Mouse (Mus musculus): ENCODE data around the gene Eif4b. TPM values are rescaled to one million over a fixed set of nuclear protein-coding genes. Genes with fewer than 3 reads are reported as not detected.

Gene Eif4b
- polyA plus RNA-seq, 1 experiment from 2014 or later = 65.7 TPM

DNA sequence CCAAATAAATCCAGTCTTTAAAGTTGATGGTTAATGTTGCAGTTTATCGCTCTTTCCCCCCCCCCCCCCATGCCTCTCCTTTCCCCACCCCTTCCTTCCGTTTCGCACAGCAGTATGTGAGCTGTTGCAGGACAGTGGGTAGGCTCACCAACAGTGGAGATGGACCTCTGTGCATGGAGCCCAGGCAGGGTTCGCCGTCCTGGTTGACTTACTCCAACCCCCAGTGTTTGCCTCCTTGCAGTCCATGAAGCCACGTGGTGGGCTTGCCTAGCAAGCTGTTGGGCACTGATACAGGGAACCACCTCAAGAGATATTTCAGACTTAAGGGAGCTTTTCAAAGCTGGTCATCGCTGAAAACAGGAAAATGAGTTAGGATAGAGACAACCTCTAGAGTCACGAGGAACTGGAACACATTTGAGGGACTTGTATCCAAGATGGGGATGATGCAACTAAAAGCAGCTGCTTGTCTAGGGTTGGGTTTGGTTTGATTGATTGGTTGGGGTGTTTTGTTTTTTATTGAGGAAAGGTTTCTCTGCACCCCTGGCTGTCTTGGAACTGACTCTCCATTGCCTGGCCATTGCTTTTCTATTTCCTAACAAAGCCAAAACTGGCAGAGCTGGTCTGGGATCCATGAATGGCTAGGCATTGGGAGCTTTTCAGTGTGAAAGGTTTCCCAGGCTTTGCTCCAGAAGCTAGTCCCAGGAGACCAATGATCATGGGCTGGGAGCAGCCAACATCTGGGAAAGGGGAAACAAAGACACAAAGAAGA lies 23.8 kb downstream of the Eif4b start:
- peaks cover 63% of the 10 kb centered on the region for H3K36me3 ChIP-seq
- H3K27me3 ChIP-seq (replicated peaks) = no peaks in the 10 kb centered on the region
- no peak for ATAC-seq (ENCODE audit: extremely low read depth, insufficient number of reproducible peaks, low FRiP score, low TSS enrichment)
- no peak overlapping the region for H3K4me3 ChIP-seq
- H3K27ac ChIP-seq (replicated peaks) = no peak overlapping the region
- peaks cover 49% of the 10 kb centered on the region for H3K4me1 ChIP-seq
- H3K4me2 ChIP-seq = no peak overlapping the region
- WGBS = 71% methylated on average over 8 of the region's 8 CpGs
- no peaks in the 10 kb centered on the region for H3K9me3 ChIP-seq
- 0 out of 2 replicates have a peak overlapping the region, but pooled peaks have one; percentile 7 for H3K9ac ChIP-seq

DNA sequence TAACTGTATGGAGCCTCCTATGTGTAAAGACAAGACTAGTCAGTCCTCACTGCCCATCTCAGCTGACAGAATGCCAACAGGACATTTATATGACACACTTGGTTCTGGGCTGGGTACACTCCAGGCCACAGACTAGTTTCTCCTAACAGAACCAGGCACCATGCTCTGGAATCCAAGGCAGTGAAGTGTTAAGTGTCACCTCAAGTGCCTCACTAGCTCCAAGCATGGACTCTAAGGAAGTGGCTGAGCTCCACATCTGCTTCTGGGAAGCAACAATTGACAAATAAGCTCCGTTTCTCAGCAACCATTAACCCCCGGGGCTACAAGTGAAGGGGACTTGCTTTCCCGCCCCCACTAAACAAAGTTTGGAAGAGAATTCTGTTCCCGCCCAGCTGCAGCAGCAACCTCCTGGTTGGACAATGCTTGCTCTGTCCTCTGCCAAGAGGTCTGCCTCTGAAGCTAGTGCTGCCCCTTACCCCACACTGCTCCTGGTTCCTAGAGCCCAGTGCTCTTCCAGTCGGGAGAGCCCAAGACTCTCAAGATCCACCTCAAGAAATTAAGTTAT lies 24.5 kb downstream of the Eif4b start:
- Histone ChIP-seq H3K36me3 (peaks cover 56% of the 10 kb centered on the region), H3K4me3 (no peak overlapping the region), H3K4me1 (peaks cover 56% of the 10 kb centered on the region), H3K27me3 (replicated peaks) (no peaks in the 10 kb centered on the region), H3K9ac (peak overlapping the region; percentile 37; the same call in 1 of the 2 replicates), H3K27ac (replicated peaks) (0 out of 2 replicates have a peak overlapping the region, but pooled peaks have one; percentile 5), H3K9me3 (no peaks in the 10 kb centered on the region), H3K4me2 (no peak overlapping the region)
- ATAC-seq (ENCODE audit: extremely low read depth, insufficient number of reproducible peaks, low FRiP score, low TSS enrichment) = no peak
- 35% methylated on average over 5 of the region's 5 CpGs for WGBS

DNA sequence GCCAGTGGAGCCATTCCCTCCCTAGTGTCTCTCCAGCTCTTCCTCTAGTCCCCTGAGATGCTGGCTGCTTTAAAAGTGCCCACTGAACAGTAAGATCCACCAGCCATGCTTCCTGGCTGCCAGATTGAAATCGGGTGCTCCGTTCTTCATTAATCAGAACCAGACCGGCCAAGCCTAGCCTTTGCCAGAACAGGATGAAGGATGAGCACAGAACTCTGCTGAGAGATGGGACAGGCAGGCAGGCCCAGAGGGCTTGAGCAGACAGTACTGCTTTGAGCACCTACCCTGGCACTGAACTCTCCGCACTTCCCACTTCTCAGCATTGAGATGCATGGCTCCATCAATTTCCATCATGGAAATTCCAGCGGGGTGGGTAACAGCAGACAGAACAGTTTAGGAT lies 25.7 kb downstream of the Eif4b start:
- H3K4me1 ChIP-seq = peaks cover 68% of the 10 kb centered on the region

DNA sequence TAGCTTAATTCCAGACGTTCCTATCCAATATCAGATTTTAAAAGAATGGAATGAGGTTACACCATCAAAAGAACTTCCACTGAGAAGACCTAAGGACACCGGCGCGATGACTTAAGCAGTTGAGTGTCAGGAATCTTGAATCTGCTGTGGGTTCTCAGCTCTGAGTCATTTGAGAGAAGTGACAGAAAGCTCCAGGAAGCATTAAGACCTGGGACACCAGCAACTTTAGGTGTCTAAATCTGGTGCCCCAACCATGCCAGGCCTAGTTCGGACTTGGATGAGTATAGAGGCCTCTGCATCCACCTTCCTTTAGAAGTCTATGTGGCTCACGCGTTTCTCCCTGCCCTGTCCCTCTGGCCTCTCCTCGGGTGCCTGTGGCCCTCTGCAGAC lies 26.2 kb downstream of the Eif4b start:
- H3K27ac ChIP-seq (replicated peaks) = peak overlapping the region; percentile 98
- H3K9me3 ChIP-seq = no peaks in the 10 kb centered on the region
- no peak for ATAC-seq (ENCODE audit: extremely low read depth, insufficient number of reproducible peaks, low FRiP score, low TSS enrichment)
- WGBS = 14% methylated on average over 8 of the region's 8 CpGs
- H3K36me3 ChIP-seq = peaks cover 39% of the 10 kb centered on the region
- no peaks in the 10 kb centered on the region for H3K27me3 ChIP-seq (replicated peaks)
- H3K4me1 ChIP-seq = peaks cover 73% of the 10 kb centered on the region
- H3K9ac ChIP-seq = peak overlapping the region; percentile 87
- H3K4me3 ChIP-seq = peak overlapping the region; percentile 64
- peak overlapping the region; percentile 89 for H3K4me2 ChIP-seq

More for the DNA sequence above, 25.7 kb downstream of the Eif4b start:
- peak overlapping the region; percentile 98 for H3K27ac ChIP-seq (replicated peaks)
- peak overlapping the region; percentile 64; the same call in 1 of the 2 replicates for H3K4me3 ChIP-seq
- H3K36me3 ChIP-seq = peaks cover 44% of the 10 kb centered on the region
- WGBS = 44% methylated on average over 5 of the region's 5 CpGs
- H3K27me3 ChIP-seq (replicated peaks) = no peaks in the 10 kb centered on the region
- H3K4me2 ChIP-seq = peak overlapping the region; percentile 89
- H3K9ac ChIP-seq = peak overlapping the region; percentile 87
- ATAC-seq (ENCODE audit: extremely low read depth, insufficient number of reproducible peaks, low FRiP score, low TSS enrichment) = no peak
- H3K9me3 ChIP-seq = no peaks in the 10 kb centered on the region

DNA sequence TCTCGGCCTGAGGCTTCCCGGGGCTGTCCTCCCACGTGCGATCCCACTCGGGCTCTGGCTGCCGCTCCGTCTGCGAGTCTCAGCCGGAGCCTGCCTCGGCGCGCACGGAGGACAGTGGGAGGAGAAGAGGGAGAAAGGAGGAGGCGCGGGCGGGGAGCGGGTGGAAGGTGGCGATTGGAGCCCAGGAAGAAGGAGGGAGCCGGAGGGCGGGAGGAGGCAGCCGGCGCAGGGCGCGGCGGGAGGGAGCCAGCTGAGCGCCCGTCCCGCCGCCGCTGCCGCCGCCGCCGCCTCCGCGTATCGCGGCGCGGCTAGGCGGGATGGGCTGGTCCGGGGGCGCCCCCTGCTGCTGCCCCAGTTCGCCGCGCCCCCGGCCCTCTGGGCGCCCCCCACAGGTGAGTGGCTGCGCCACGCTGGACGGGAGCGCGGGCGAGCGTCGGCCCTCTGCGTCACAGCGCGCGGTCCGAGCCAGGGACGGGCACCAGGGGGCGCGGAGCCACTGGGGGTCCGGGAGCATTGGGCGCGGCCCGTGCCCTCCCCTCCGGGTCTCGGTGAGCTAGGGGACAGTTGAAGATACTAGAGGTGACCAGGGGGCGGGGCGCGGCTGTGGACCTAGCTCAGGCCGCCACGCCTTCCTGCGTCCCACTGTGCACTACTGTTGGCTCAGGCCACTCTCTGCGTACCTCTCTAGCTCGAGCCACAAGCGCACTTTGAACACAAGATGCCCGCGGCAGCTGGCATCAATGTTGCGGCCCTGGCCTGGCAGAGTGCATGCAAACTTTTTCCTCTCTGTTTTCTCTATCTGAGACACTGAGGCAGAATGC lies 26.8 kb downstream of the Eif4b start, which contains the start of gene Tns2:
Gene Tns2 (plus strand): TSS at position 253 of the 821 bp plus-strand sequence.
- H3K4me1 ChIP-seq = peaks cover 79% of the 10 kb centered on the region
- H3K27ac ChIP-seq (replicated peaks) = peak within 1 kb of the TSS; percentile 98

DNA sequence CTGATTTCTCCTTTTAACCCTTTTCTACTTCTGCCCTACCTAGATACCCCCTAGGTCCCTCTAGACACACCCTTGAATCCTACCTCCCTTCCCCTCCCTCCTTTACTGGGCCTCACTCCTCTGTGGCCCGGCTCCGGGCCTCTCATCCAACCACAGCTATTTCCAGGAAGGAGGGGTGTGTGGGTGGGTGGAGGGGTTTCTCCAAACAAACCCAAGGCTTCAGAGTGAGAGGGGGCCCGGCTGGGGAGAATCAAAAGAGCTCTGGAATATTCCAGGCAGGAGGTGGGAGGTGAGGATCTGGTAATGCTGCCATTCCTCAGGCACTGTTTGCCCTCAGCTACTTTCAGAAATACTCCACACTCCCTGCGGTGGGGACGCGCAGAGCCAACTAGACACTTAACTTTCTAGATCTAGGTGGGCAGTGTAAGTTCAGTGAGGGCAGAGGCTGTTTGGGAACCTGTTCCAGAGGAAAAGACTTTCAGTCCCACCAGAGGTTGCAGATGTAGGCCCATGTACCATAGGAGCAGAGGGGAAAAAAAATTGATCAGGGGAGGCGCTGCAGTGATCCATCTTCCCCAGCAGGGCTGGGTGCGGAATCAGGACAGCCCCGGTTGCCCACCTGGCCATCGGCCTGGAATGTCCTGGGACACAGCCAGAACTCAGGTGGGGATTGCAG lies 27.6 kb downstream of the Eif4b start:
- no peaks in the 10 kb centered on the region for H3K9me3 ChIP-seq
- H3K4me2 ChIP-seq = peak overlapping the region; percentile 89
- peaks cover 87% of the 10 kb centered on the region for H3K4me1 ChIP-seq
- peak overlapping the region; percentile 98 for H3K27ac ChIP-seq (replicated peaks)
- peak overlapping the region; percentile 64 for H3K4me3 ChIP-seq
- no peak for ATAC-seq (ENCODE audit: extremely low read depth, insufficient number of reproducible peaks, low FRiP score, low TSS enrichment)
- peaks cover 29% of the 10 kb centered on the region for H3K36me3 ChIP-seq
- 26% methylated on average over 10 of the region's 10 CpGs for WGBS
- H3K9ac ChIP-seq = peak overlapping the region; percentile 87
- H3K27me3 ChIP-seq (replicated peaks) = 0 out of 2 replicates have a peak, but pooled peaks cover 3% of the 10 kb centered on the region

More for the DNA sequence above, 26.8 kb downstream of the Eif4b start, which contains the start of gene Tns2:
- Histone ChIP-seq H3K36me3 (peaks cover 37% of the 10 kb centered on the region), H3K27me3 (replicated peaks) (0 out of 2 replicates have a peak, but pooled peaks cover 1% of the 10 kb centered on the region), H3K4me2 (peak within 1 kb of the TSS; percentile 89), H3K9ac (peak within 1 kb of the TSS; percentile 87), H3K4me3 (peak within 1 kb of the TSS; percentile 64), H3K9me3 (no peaks in the 10 kb centered on the region)
- peak; percentile 74 for ATAC-seq (ENCODE audit: extremely low read depth, insufficient number of reproducible peaks, low FRiP score, low TSS enrichment)
- WGBS = under 1% methylated on average over 56 of the region's 82 CpGs

DNA sequence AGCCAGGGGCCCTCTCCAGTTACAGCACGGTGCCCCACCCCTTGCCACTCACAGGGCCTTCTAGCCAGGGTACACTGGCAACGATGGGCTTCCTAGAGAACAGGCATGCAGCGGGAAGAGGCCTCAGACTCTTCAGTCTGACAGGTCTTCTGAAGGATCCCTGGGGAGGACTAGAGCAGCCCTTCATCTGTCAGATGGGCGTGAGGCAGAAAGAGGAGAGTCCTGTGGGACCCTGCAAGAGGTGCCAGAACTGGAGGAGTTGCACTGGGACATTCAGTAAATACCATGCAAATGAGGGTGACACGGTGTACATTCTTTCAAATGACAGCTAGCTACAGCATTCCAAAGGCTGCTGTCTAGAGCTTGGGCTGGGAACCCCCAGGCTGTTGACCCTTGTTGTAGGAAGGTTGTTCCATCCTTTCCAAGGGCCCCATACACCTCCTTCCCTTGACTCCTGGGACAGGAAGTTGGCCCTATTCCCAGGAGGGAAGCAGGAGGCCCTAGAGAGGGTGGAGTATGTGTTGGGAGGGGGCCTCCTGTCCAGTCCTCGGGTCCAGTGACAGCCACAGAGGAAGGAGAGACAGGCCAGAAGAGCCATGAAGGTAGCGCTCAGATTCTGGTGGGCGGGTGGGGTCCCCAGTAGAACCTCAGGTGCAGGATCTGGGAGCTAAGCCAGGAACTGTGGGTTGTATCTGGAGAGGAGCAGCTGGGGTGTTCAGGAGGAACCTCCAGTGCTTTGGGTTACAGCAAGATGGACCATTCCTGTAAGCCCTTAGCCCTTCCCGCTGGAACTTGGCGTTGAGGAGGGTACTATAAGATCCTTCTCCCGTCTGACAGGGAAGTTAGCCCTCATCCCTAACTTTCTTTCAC lies 28.3 kb downstream of the Eif4b start:
- H3K9me3 ChIP-seq = no peaks in the 10 kb centered on the region
- H3K36me3 ChIP-seq = peaks cover 28% of the 10 kb centered on the region
- peak overlapping the region; percentile 87 for H3K9ac ChIP-seq
- H3K27me3 ChIP-seq (replicated peaks) = 0 out of 2 replicates have a peak, but pooled peaks cover 11% of the 10 kb centered on the region
- peak overlapping the region; percentile 64 for H3K4me3 ChIP-seq
- peak overlapping the region; percentile 89 for H3K4me2 ChIP-seq
- peak overlapping the region; percentile 98 for H3K27ac ChIP-seq (replicated peaks)
- H3K4me1 ChIP-seq = peaks cover 94% of the 10 kb centered on the region
- WGBS = 18% methylated on average over 11 of the region's 11 CpGs
- ATAC-seq (ENCODE audit: extremely low read depth, insufficient number of reproducible peaks, low FRiP score, low TSS enrichment) = no peak

DNA sequence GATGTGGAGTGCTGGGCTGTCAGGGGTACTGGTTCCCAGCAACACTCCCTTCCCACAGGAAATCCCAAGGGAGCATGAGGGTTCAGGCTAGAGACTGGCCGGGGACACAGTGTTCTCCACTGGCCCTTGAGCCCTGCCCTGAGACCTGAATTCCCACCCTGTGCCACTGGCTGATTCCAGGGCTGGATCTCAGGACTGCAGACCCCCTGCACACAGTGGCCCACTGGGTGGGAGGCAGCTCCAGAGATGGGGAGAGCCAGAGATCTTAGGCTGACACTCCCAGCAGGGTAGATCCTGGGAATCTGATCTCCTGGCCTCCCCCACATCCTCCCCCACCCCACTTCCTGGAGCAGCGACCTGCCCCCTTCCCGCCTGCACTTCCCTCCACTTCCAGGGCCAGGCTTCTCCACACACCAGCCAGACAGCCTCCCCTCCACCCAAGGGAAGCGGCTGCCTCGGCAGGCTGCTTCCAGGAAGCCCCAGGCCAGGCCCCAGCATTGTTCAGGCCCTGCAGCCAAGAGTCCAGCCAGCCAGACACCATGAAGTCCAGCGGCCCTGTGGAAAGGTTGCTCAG lies 29.1 kb downstream of the Eif4b start:
- peaks cover 96% of the 10 kb centered on the region for H3K4me1 ChIP-seq
- H3K9ac ChIP-seq = peak overlapping the region; percentile 86
- peak overlapping the region; percentile 98 for H3K27ac ChIP-seq (replicated peaks)
- no peak for ATAC-seq (ENCODE audit: extremely low read depth, insufficient number of reproducible peaks, low FRiP score, low TSS enrichment)
- 15% methylated on average over 6 of the region's 6 CpGs for WGBS
- 0 out of 2 replicates have a peak, but pooled peaks cover 15% of the 10 kb centered on the region for H3K27me3 ChIP-seq (replicated peaks)
- H3K4me3 ChIP-seq = peak overlapping the region; percentile 64
- peaks cover 28% of the 10 kb centered on the region for H3K36me3 ChIP-seq
- H3K4me2 ChIP-seq = peak overlapping the region; percentile 89
- H3K9me3 ChIP-seq = no peaks in the 10 kb centered on the region

DNA sequence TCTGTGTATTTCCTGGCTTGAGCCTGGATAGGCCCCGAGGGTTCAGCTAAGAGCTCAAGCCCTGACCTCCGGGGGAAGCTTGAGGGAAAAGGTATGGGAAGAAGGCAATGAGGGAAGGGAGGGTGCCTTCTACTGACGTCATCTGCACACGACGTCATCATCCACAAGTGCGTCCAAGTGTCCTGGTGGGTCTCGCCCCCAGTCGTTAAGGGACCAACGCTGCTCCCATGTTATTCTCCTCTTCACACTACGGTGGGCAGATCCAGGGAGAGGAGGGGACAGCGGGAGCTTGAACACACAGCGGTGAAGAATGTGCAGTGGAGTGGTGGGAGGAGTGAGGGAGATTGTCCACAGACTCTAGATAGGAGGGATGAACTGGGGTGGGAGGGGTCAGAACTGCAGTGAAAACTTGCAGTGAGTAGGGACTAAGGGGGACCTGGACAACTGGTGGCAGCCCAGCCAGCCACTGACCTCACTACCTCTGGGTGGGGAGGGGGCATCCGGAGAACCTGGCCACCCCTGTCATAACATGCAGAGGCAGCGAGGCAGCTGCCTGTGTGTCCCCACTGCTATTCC lies 29.9 kb downstream of the Eif4b start:
- Histone ChIP-seq H3K4me3 (peak overlapping the region; percentile 64), H3K27ac (replicated peaks) (peak overlapping the region; percentile 98), H3K36me3 (peaks cover 28% of the 10 kb centered on the region), H3K9ac (peak overlapping the region; percentile 86), H3K4me1 (peaks cover 96% of the 10 kb centered on the region), H3K27me3 (replicated peaks) (0 out of 2 replicates have a peak, but pooled peaks cover 15% of the 10 kb centered on the region), H3K9me3 (no peaks in the 10 kb centered on the region), H3K4me2 (peak overlapping the region; percentile 89)
- no peak for ATAC-seq (ENCODE audit: extremely low read depth, insufficient number of reproducible peaks, low FRiP score, low TSS enrichment)
- WGBS = 5% methylated on average over 14 of the region's 14 CpGs

Measured in heart, embryonic 13.5 days (tissue).